Mouse (Mus musculus) liver, postnatal 0 days (tissue): ENCODE measurements around the gene Tmem246. TPM values are rescaled to one million over a fixed set of nuclear protein-coding genes. Genes with fewer than 3 reads are reported as not detected.
"Not testable (repeated sequence)": the region's sequence is repeated elsewhere in the genome, so short reads cannot be mapped to it uniquely, and the experiment has no call there.

Experiments used
- ATAC-seq: fragments of 200-750 bp; cut with Nextera tagmentation; 2 replicates; pipeline ENCODE4 v1.8.0; 2017; ENCODE audit warnings: mild to moderate bottlenecking, moderate library complexity
- DNase-seq: peaks from one replicate; pipeline ENCODE4 v3.0.0-alpha.2; 2016
- H3K27ac ChIP-seq: fragments of 300-500 bp; sonication (generic); 2 replicates; pipeline ENCODE4 v1.5.1; 2014; ENCODE audit warnings: antibody characterized with exemption, moderate library complexity, mild to moderate bottlenecking, low read depth
- H3K27me3 ChIP-seq: fragments of 300-500 bp; sonication (generic); 2 replicates; pipeline ENCODE4 v1.6.1; 2014; ENCODE audit warnings: low read length, control low read depth, mixed read lengths; ENCODE audit not compliant: insufficient read depth
- H3K36me3 ChIP-seq: fragments of 300-500 bp; sonication (generic); replicated peaks from 2 replicates; pipeline ENCODE4 v1.6.1; 2014; ENCODE audit warnings: mild to moderate bottlenecking, control low read depth, low read length, moderate library complexity, mixed read lengths; ENCODE audit not compliant: insufficient read depth
- H3K4me1 ChIP-seq: fragments of 300-500 bp; sonication (generic); 2 replicates; pipeline ENCODE4 v1.6.1; 2014; ENCODE audit warnings: antibody characterized with exemption, mild to moderate bottlenecking, control low read depth; ENCODE audit not compliant: insufficient read depth
- H3K4me2 ChIP-seq: fragments of 300-500 bp; sonication (generic); 2 replicates; pipeline ENCODE4 v1.6.1; 2014; ENCODE audit warnings: low read depth, mild to moderate bottlenecking, low read length, moderate library complexity, mixed read lengths
- H3K4me3 ChIP-seq: fragments of 300-500 bp; sonication (generic); 2 replicates; pipeline ENCODE4 v1.5.1; 2014; ENCODE audit warnings: low read depth, low read length
- H3K9ac ChIP-seq: fragments of 300-500 bp; sonication (generic); replicated peaks from 2 replicates; pipeline ENCODE4 v1.6.1; 2014; ENCODE audit warnings: mild to moderate bottlenecking, moderate library complexity
- H3K9me3 ChIP-seq: fragments of 300-500 bp; sonication (generic); 2 replicates; pipeline ENCODE4 v1.6.1; 2016; ENCODE audit warnings: mild to moderate bottlenecking, control low read depth, low read length, mixed read lengths
- CTCF ChIP-seq: sonication (generic); IDR thresholded peaks from 2 replicates; pipeline ENCODE4 v1.5.1; 2016; ENCODE audit warnings: antibody characterized with exemption, low read depth
- EP300 ChIP-seq: IDR thresholded peaks from 2 replicates; pipeline ENCODE4 v1.6.1; 2016; ENCODE audit warnings: antibody characterized with exemption, low read depth, mild to moderate bottlenecking
- WGBS: fragments of 180-500 bp; shearing (Covaris S2); extraction: QIAGEN DNeasy Blood & Tissue Kit; methylation state at CpG from one replicate; pipeline ENCODE4 v1.1.7; 2014; ENCODE audit not compliant: insufficient replicate concordance; 5-methylcytosine and 5-hydroxymethylcytosine counted together
- polyA plus RNA-seq: library from polyadenylated mRNA; unstranded; fragments of >200 nt; fragmentation: Nextera tagmentation; extraction: Ambion mirVana; gene quantifications from 2 replicates; pipeline ENCODE4 v1.2.1, GENCODE M21; 2015

The Tmem246 gene
- polyA plus RNA-seq, 1 experiment from 2014 or later: 3.9 TPM

- ATAC-seq (no peak), DNase-seq (no peak)
- TF ChIP-seq EP300 (no peak), CTCF (no peak)
- no peaks in the 10 kb centered on the region for H3K9me3 ChIP-seq
- H3K4me1 ChIP-seq: 0 out of 2 replicates have a peak, but pooled peaks cover 8% of the 10 kb centered on the region
- H3K27me3 ChIP-seq: no peaks in the 10 kb centered on the region
- H3K4me3 ChIP-seq: no peak overlapping the region
- H3K4me2 ChIP-seq: no peak overlapping the region
- 77% methylated on average over 5 of the region's 5 CpGs for WGBS
- no peak overlapping the region for H3K9ac ChIP-seq
- no peak overlapping the region for H3K27ac ChIP-seq
- peaks cover 3% of the 10 kb centered on the region; the same call in 1 of the 2 replicates for H3K36me3 ChIP-seq
Observed at GRCm38 (mm10) chr4:49628941-49629340, 31.3 kb upstream of the Tmem246 start.

- Histone ChIP-seq H3K4me1 (0 out of 2 replicates have a peak, but pooled peaks cover 5% of the 10 kb centered on the region), H3K4me2 (no peak overlapping the region), H3K27me3 (no peaks in the 10 kb centered on the region), H3K36me3 (no peaks in the 10 kb centered on the region), H3K9ac (no peak overlapping the region), H3K27ac (no peak overlapping the region), H3K9me3 (no peaks in the 10 kb centered on the region), H3K4me3 (no peak overlapping the region)
- no peak for TF ChIP-seq EP300
- TF ChIP-seq CTCF: peak; percentile 88
- WGBS: 3% methylated on average over 3 of the region's 3 CpGs
- ATAC-seq (no peak), DNase-seq (peak; percentile 79)
Observed at GRCm38 (mm10) chr4:49626973-49627372, 29.3 kb upstream of the Tmem246 start.

DNA sequence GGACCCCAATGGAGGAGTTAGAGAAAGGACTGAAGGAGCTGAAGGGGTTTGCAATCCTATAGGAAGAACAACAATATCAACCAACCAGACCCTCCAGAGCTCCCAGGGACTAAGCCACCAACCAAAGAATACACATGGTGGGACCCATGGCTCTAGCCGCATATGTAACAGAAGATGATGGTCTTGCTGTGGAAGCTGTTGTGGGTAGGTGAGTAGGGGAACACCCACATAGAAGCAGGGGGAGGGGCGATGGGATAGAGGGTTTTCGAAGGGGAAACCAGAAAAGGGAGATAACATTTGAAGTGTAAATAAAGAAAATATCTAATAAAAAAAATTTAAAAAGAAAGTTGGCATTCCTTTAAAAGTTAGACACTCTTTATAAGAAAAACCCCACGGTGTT is 27.3 kb upstream of the Tmem246 start:
- not testable (repeated sequence) for H3K36me3 ChIP-seq, H3K4me1 ChIP-seq, ATAC-seq, DNase-seq, H3K4me3 ChIP-seq, H3K4me2 ChIP-seq, H3K9ac ChIP-seq, H3K27ac ChIP-seq, H3K9me3 ChIP-seq, H3K27me3 ChIP-seq
- WGBS: 62% methylated on average over 4 of the region's 4 CpGs

DNA sequence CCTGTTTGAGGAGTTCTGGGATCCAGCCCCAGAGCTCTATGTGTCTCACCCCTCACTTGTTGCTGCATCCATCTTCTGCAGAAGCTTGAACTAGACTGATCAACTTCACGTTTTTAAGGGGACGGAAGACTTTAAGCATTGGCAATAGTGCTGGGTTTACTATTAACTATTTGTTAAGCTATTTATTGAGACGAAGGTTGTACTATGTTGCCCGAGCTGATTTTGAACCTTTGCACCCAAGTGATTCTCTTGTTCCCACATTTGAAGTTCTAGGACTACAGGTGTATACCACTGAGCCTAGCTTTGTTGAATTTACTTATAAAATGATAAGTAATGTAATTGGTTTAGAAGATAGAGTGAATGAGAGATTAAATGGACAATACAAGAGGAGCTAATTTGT is 26.2 kb upstream of the Tmem246 start:
- DNase-seq (no peak), ATAC-seq (no peak)
- H3K4me3 ChIP-seq: no peak overlapping the region
- 70% methylated on average over 4 of the region's 4 CpGs for WGBS
- TF ChIP-seq CTCF: no peak
- no peak for TF ChIP-seq EP300
- no peaks in the 10 kb centered on the region for H3K9me3 ChIP-seq
- H3K9ac ChIP-seq: no peak overlapping the region
- no peaks in the 10 kb centered on the region for H3K4me1 ChIP-seq
- no peak overlapping the region for H3K27ac ChIP-seq
- no peaks in the 10 kb centered on the region for H3K27me3 ChIP-seq
- H3K36me3 ChIP-seq: no peaks in the 10 kb centered on the region
- H3K4me2 ChIP-seq: no peak overlapping the region

DNA sequence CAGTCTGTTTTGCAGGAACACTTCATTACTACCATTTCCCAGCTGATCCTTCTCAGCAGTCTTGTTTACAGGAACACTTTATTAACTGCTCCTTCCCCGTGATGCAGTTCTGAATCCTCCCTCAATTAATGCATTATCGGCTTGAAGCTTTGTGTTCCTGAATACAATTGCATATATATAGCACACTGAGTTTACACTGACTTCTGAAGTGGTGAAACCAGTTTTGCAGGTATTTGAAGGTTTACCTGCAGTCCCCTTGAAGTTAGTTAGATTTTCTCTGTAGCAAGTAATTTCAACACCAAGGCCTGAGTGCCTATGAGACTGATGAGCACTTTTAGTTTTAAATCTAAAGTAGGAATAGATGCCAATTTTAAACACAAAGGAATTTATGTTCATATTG is 24.6 kb upstream of the Tmem246 start:
- Histone ChIP-seq H3K27me3 (no peaks in the 10 kb centered on the region), H3K9me3 (no peaks in the 10 kb centered on the region), H3K9ac (no peak overlapping the region), H3K4me2 (no peak overlapping the region), H3K4me1 (no peaks in the 10 kb centered on the region), H3K4me3 (no peak overlapping the region), H3K27ac (no peak overlapping the region), H3K36me3 (no peaks in the 10 kb centered on the region)
- WGBS: 78% methylated on average over 2 of the region's 2 CpGs
- no peak for TF ChIP-seq EP300
- TF ChIP-seq CTCF: no peak
- ATAC-seq (no peak), DNase-seq (no peak)

- H3K27me3 ChIP-seq, ATAC-seq: not testable (repeated sequence)
- 47% methylated on average over 7 of the region's 7 CpGs for WGBS
Observed at GRCm38 (mm10) chr4:49619861-49620260, 22.2 kb upstream of the Tmem246 start.

DNA sequence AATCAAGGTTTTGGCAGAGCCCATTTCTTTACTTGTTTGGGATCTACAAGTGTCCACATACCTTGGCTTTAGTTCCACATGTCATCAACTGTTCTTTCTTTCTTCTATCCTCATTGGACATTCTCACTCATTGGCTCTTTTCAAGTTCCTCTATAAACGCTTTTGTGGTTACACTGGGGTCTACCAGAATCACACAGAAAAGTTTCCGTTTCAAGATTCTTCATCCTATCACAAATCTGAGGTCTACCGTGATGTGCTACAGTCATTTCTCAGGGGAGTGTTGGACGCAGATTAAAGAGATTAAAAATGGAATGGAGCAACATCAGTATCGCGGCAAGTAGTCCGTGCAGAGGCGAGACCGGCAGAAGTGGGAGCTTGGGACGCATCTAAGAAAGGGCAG is 19.2 kb upstream of the Tmem246 start:
- DNase-seq (no peak), ATAC-seq (no peak)
- Histone ChIP-seq H3K4me1 (no peaks in the 10 kb centered on the region), H3K4me2 (no peak overlapping the region), H3K27ac (no peak overlapping the region), H3K27me3 (no peaks in the 10 kb centered on the region), H3K9ac (no peak overlapping the region), H3K4me3 (no peak overlapping the region), H3K9me3 (no peaks in the 10 kb centered on the region), H3K36me3 (no peaks in the 10 kb centered on the region)
- WGBS: 59% methylated on average over 10 of the region's 10 CpGs
- TF ChIP-seq CTCF: no peak
- TF ChIP-seq EP300: no peak

More at GRCm38 (mm10) chr4:49619861-49620260, 22.2 kb upstream of the Tmem246 start:
- not testable (repeated sequence) for H3K4me1 ChIP-seq, H3K9me3 ChIP-seq, H3K36me3 ChIP-seq, H3K27ac ChIP-seq, H3K9ac ChIP-seq, H3K4me3 ChIP-seq, DNase-seq, H3K4me2 ChIP-seq
